Mouse (Mus musculus) lung, adult 2 months (tissue): Measurements from ENCODE around the gene Zfyve26.

Experiments used
- CTCF ChIP-seq: fragments of 200-500 bp; IDR thresholded peaks from 2 replicates; pipeline ENCODE4 v1.5.1; 2011; ENCODE audit warnings: mild to moderate bottlenecking, low read length, control low read depth; ENCODE audit not compliant: insufficient read depth
- POLR2A ChIP-seq: fragments of 200-500 bp; IDR thresholded peaks from 2 replicates; pipeline ENCODE4 v1.6.1; 2011; ENCODE audit warnings: low read depth, mild to moderate bottlenecking, control low read depth, low read length, borderline replicate concordance; ENCODE audit errors: extremely low read depth

DNA sequence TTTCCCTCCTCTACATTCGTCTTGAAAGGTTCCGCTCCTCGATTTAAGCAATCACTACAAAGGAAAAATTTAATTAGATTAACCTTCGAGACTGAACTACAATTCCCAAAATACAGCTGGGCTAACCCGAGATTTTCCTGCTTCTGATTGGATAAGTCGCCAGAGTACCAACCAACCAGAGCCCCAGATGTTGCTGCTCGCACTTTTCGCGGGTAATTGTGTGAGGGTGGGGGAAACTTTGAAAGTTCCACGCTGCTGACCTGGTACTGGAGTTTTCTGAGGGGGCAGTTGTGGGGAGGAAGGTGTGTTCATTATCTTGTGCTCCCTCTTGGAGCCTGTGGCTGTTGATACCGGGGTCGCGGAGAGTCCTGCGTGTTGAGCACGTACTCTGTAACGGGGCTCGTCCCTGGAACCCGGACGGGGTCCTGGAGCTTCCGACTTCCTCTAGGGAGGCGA lies 1.0 kb upstream of the Zfyve26 start, which contains the start of gene Rad51b:
- TF ChIP-seq CTCF (no peak), POLR2A (no peak)
